In genomic region chr8:11011787-11012485, GRCm38 (mm10) we compare ENCODE assay signal across 18 mouse cellular contexts. TPM values are rescaled to one million over a fixed set of nuclear protein-coding genes. Genes with fewer than 3 reads are reported as not detected.
DNase-seq lines count a peak whose midpoint lies in the region; ATAC-seq and TF ChIP-seq lines count a peak whose summit lies in the region.
"Had no signal": no experiment of that assay in that cellular context is flagged by ENCODE, and none has a peak within 500 bp of the region (broad histone marks: within the 10 kb centered on the region; RNA-seq: fewer than 3 reads in every experiment).

No protein-coding gene starts in this region.

- 53% methylated on average over 3 of the region's 3 CpGs for WGBS in heart, embryonic 13.5 days
- WGBS in intestine, postnatal 0 days, result 62% methylated on average over 3 of the region's 3 CpGs
- WGBS in intestine, embryonic 15.5 days, result 72% methylated on average over 3 of the region's 3 CpGs

- TF ChIP-seq CTCF in intestine, postnatal 0 days (IDR thresholded peaks at IDR 0.05; ENCODE audit: low read depth), result no peak

- no peak for DNase-seq in heart, adult 11 months
- peak; percentile 24 for DNase-seq in testis, postnatal 14 days (ENCODE audit: low spot score)
- DNase-seq in testis, postnatal 10 days (ENCODE audit: low spot score), result no peak
- DNase-seq in induced T-regulatory cell, adult 2 months (ENCODE audit: low read depth), result peak; percentile 7
- no peak for DNase-seq in T-cell, adult 2 months (ENCODE audit: low spot score)
- DNase-seq: lung, adult 18-20 months; right cerebral cortex, postnatal 14 days; thymus, postnatal 14 days had no signal

- no peaks in the 10 kb centered on the region for H3K9me3 ChIP-seq in heart, embryonic 13.5 days
- H3K9me3 ChIP-seq in intestine, postnatal 0 days (ENCODE audit: control insufficient read depth), result no peaks in the 10 kb centered on the region
- no peaks in the 10 kb centered on the region for H3K9me3 ChIP-seq in intestine, embryonic 15.5 days
- H3K9me3 ChIP-seq: embryonic facial prominence, embryonic 12.5 days; limb, embryonic 15.5 days; midbrain, embryonic 15.5 days; neural tube, embryonic 12.5 days had no signal

- H3K27me3 ChIP-seq in heart, embryonic 13.5 days (replicated peaks), result no peaks in the 10 kb centered on the region
- no peaks in the 10 kb centered on the region for H3K27me3 ChIP-seq in intestine, postnatal 0 days (replicated peaks; ENCODE audit: control insufficient read depth, insufficient read depth, low read length)
- no peaks in the 10 kb centered on the region for H3K27me3 ChIP-seq in intestine, embryonic 15.5 days (replicated peaks)
- H3K27me3 ChIP-seq: embryonic facial prominence, embryonic 12.5 days; limb, embryonic 15.5 days; midbrain, embryonic 15.5 days; neural tube, embryonic 12.5 days had no signal

- H3K4me3 ChIP-seq in heart, embryonic 13.5 days, result no peak overlapping the region
- no peak overlapping the region for H3K4me3 ChIP-seq in intestine, postnatal 0 days (ENCODE audit: low read depth, low read length)
- no peak overlapping the region for H3K4me3 ChIP-seq in intestine, embryonic 15.5 days (replicated peaks)
- H3K4me3 ChIP-seq: embryonic facial prominence, embryonic 12.5 days; gastrocnemius, adult 2 months; limb, embryonic 15.5 days; midbrain, embryonic 15.5 days; neural tube, embryonic 12.5 days had no signal

- no peaks in the 10 kb centered on the region for H3K36me3 ChIP-seq in heart, embryonic 13.5 days
- peaks cover under 1% of the 10 kb centered on the region; the same call in 1 of the 2 replicates for H3K36me3 ChIP-seq in intestine, postnatal 0 days (ENCODE audit: control insufficient read depth, insufficient read depth)
- H3K36me3 ChIP-seq in intestine, embryonic 15.5 days, result no peaks in the 10 kb centered on the region
- H3K36me3 ChIP-seq: embryonic facial prominence, embryonic 12.5 days; limb, embryonic 15.5 days; midbrain, embryonic 15.5 days; neural tube, embryonic 12.5 days had no signal

- H3K4me1 ChIP-seq in heart, embryonic 13.5 days, result peaks cover 27% of the 10 kb centered on the region
- peaks cover 4% of the 10 kb centered on the region; the same call in 1 of the 2 replicates for H3K4me1 ChIP-seq in intestine, postnatal 0 days (replicated peaks; ENCODE audit: control insufficient read depth, insufficient read depth, low read length)
- peaks cover 12% of the 10 kb centered on the region; the same call in 1 of the 2 replicates for H3K4me1 ChIP-seq in intestine, embryonic 15.5 days (replicated peaks)

- no peak overlapping the region for H3K4me2 ChIP-seq in heart, embryonic 13.5 days
- no peak overlapping the region for H3K4me2 ChIP-seq in intestine, postnatal 0 days (replicated peaks; ENCODE audit: low read depth)
- H3K4me2 ChIP-seq in intestine, embryonic 15.5 days (replicated peaks), result no peak overlapping the region
- H3K4me2 ChIP-seq: embryonic facial prominence, embryonic 12.5 days; limb, embryonic 15.5 days; midbrain, embryonic 15.5 days had no signal

- peak overlapping the region; percentile 26 for H3K27ac ChIP-seq in heart, embryonic 13.5 days (replicated peaks)
- peak overlapping the region; percentile 98 for H3K27ac ChIP-seq in intestine, postnatal 0 days (ENCODE audit: low read depth, low read length)
- no peak overlapping the region for H3K27ac ChIP-seq in intestine, embryonic 15.5 days
- H3K27ac ChIP-seq: embryonic facial prominence, embryonic 12.5 days; hindbrain, postnatal 0 days; limb, embryonic 15.5 days; midbrain, embryonic 15.5 days; neural tube, embryonic 12.5 days had no signal

- no peak overlapping the region for H3K9ac ChIP-seq in heart, embryonic 13.5 days
- no peak overlapping the region for H3K9ac ChIP-seq in intestine, postnatal 0 days (ENCODE audit: low read depth, low read length)
- H3K9ac ChIP-seq in intestine, embryonic 15.5 days, result no peak overlapping the region
- H3K9ac ChIP-seq: embryonic facial prominence, embryonic 12.5 days; limb, embryonic 15.5 days; midbrain, embryonic 15.5 days; neural tube, embryonic 12.5 days had no signal

- no peak for ATAC-seq in heart, embryonic 13.5 days (ENCODE audit: extremely low read depth, insufficient number of reproducible peaks, low FRiP score, low TSS enrichment)
- ATAC-seq in intestine, postnatal 0 days, result no peak
- no peak for ATAC-seq in intestine, embryonic 15.5 days
- ATAC-seq: forebrain, embryonic 14.5 days; hindbrain, postnatal 0 days; midbrain, embryonic 15.5 days had no signal

RNA-seq across cellular contexts. Expression of gene Irs2, which starts 3.7 kb away (rescaled TPM):
- 3.0 and 3.2 TPM in 2 replicates for polyA plus RNA-seq in heart, embryonic 13.5 days (2015; fragmentation: Nextera tagmentation; extraction: Ambion mirVana)
- polyA plus RNA-seq in intestine, postnatal 0 days (2015; fragmentation: Nextera tagmentation; extraction: Ambion mirVana), result 6.0 and 7.7 TPM in 2 replicates
- 6.1 and 7.2 TPM in 2 replicates for polyA plus RNA-seq in intestine, embryonic 15.5 days (2015; fragmentation: Nextera tagmentation; extraction: Ambion mirVana)

Comparison
In these comparisons a context has a peak if more than half of its experiments do, and no peak if none do; other contexts are left out.
1. DNase-seq: peak in testis, postnatal 14 days (single experiment) and induced T-regulatory cell, adult 2 months (single experiment); none in heart, adult 11 months (single experiment), testis, postnatal 10 days (single experiment) and T-cell, adult 2 months (single experiment).